Mouse (Mus musculus) gastrocnemius, adult 18-20 months (tissue): ENCODE measurements around the gene Frmd6. TPM values are rescaled to one million over a fixed set of nuclear protein-coding genes. Genes with fewer than 3 reads are reported as not detected.

Experiments used
- DNase-seq: peaks from one replicate; pipeline ENCODE4 v3.0.0; 2021; ENCODE audit warnings: low spot score
- total RNA-seq, 2 experiments: library from RNA; stranded (reverse); gene quantifications; 2 replicates each; pipeline ENCODE4 v1.2.3; 2021

Gene Frmd6
- total RNA-seq, 2 experiments from 2014 or later = 10.2 to 18.8 TPM

DNA sequence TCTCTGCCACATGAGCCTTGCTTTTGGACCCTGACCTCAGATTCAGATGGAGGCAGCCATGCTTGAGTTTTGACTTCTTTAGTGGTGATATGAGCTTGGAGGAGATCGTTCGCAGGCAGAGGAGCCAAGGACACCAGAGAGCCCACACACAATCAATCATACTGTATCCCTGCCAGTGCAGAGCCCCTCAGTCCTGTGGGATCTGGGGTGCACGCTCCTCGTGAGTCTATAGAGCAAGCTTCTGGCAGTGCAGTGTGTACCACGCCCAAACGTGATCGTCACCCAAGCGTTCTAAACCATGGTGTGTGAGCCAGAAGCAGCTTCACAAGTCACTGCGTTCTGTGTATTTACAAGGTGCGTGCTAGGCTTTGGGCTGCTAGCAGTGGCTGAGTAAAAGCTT is 70.8 kb downstream of the Frmd6 start:
- DNase-seq = no peak

DNA sequence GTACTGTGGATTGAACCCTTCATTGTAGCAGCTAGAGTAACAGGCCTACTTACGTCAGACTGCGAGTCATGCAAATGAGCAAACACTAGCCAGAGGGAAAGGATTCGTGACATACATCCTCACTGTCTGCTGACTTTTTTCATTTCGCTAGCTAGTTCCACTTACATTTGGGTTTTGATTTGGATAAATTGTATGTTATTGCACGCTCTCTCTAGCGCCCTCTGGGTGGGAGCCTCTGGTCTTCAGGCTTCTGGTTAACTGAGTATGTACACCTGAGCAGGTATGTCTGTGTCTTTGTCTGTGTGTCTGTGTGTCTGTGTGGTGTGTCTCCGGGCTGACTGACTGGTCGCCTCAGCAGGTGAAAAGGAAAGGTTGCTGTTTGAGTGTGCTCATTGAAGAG is 72.1 kb downstream of the Frmd6 start:
- DNase-seq = no peak

DNA sequence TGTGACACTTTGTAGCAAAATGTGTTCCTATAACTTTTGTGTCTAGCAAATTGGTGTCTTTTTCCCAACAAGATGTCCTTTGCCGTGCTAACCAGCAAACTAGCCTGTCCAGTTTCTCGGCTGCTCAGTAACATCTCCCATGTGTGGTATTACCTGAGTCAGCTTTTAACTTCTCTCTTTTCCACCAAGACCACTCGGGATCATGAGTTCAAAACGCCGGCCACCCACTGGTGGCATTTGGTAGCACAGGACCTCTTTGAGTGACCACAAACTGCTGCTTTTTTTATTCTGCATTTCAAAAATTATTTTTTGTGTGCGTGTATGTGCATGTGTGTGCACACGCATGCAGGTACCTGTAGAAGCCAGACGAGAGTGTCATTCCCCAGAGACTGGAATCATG is 73.1 kb downstream of the Frmd6 start:
- no peak for DNase-seq

DNA sequence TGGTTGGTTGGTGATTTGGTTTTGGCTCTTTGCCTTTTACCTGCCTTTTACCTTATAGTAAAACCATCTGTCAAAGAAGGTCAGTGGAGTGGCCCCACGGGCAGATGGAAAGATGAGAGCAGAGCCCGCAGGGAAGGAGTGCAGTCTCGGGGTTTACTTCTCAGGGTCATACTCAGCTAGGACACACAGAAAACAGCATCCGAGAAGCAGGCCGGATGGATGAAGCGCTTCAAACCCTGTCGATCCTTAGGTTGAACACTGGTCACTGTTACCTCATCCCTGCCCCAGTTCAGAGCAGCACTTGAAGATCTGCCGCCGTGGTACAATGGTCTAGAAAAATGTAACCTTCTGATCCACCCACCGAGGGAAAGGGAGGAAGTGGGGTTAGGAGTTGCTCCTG is 79.2 kb downstream of the Frmd6 start:
- no peak for DNase-seq

DNA sequence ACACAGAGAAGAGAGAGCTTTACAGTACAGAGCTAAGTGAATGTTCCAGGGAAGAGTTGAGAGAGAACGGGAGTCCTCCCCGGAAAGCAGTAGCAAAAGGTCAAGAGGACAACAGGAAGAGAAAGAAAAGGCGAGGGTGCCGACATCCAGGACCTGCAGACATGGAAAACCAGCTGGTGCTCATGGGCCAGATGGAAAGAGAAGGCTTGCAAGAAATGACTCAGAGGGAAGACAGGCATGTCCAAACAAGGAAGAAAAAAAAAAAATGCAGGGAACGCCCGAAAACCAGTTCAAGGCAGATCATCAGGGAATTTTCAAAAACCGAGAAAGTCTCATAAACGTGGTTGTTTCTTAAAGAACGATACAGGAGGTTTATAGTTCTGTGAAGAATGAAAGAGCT is 81.6 kb downstream of the Frmd6 start:
- peak; percentile 51 for DNase-seq

DNA sequence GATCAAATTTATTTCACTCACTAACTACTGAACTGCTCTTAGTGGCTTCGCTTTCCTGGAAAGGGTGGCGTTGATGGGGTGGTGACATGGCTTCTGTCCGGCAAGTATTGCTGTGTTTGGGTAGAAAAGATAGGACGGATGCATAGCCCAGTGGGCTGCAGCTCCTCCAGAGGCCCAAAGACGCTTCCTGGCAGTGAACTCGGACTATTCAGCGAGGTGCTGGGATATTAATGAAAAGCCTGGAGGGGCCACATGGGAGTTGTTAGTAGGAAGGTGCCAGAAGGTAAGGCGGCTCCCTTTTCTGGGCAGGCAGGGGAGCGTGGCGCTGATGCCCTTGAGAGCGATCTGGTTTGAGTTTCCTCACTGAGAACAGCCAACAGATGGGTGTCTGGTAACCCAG is 82.3 kb downstream of the Frmd6 start:
- DNase-seq = no peak

DNA sequence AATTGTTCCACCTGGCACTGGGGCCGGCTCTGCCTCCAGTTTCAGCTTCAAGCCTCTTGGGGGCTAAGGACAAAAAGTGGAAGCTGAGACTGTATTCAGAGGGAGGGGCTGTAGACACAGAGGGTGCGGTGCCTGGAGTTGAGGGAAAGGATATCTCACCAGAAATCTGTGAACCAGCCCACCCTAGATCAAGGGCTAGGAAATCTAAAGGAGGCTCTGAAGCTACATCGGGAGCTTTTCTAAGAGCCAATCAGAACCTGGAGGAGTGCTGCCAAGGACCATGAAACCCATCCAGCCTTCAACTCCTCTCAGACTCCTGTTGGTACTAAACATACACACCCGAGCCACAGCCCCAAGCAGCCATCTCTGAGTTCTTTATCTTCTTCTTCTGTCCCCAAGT is 82.8 kb downstream of the Frmd6 start:
- no peak for DNase-seq

DNA sequence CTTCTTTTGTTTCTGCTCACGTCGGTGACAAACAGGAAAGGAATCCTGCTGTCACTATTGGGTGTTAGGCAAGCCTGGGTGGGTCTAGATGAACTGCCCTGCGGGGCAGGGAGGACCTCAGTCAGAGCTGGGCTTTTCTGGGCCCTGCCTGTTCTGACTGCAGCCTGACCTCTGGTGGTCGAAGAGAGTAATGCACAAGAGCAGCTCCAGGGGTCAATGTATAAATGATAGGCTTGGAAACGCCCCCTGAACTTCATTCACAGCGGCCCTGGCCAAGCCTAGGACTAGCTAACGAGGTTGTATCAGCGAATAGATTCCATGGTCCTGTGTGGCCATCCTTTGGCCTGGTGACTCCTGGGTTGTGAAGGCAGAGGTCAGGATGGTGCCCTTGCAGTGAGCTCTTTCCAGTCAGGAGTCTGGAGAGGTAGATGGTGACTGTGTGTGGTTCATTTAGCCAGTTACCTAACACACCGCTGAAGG is 85.0 kb downstream of the Frmd6 start:
- DNase-seq = peak; percentile 89

DNA sequence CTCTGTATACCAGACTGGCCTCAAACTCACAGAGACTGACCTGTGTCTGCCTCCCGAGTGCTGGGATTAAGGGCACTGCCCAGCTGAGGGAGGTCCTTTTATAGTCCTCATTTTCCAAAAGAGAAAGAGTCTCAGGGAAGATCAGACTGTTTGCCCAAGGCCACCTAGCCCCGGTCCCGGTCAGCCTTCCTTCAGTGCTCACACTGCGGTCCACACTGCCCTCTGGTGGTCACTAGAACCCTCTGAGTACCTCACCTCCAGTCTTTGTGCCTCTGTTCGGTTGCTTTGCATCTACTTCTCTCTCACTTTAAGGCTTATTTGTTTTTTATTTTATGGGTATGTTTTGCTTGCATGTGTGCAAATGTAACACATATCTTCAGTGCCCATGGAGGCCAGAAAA is 85.7 kb downstream of the Frmd6 start:
- DNase-seq = peak; percentile 90

DNA sequence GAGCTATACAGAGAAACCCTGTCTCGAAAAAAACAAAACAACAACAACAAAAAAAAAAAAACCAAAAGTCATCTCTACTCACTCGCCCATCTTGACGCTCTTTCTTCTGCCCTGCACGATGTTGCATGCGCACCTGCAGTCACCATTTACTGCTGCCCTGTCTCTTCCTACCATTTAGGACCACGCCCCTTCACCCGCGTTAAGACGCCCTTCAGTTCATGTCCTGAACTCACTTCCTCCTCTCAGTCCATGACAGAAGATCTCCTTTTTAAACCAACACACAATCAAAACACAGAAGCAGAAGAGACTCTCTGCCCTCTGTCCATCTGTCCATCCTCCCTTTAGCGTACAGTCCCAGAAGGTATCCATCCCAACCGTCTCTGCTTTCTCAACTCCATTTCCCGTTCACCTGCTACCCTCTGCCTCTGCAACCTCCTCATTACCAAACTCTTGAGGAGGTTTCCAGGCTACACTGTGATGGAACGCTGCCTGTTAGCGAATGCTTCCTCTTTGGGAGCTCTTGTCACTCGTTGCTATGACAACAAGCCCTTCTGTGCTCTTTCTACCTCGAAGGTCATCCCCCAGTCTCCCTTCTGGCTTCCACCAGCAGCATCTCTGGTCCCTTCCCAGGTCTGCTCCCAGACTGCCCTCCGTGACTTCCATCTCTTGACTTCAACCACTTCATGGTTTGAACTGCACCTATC is 86.5 kb downstream of the Frmd6 start:
- no peak for DNase-seq

DNA sequence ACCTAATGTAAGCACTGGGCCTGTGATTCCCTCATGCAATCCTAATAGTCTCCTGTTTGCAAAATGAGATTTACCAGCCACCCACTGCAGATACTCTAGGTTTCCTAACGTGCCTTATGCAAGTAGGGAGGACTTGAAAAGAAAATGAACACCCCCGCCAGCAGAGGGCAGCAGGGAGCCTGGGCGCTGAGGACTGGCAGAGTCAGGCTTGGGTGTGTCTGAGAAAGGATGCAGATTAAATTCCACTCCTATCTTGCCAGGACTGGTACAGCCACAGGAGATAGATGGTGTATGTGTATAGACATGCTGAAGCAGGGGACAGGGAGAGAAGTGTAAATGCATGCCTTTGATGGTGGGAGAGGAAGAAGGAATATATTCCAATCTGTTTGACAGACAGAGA is 88.1 kb downstream of the Frmd6 start:
- DNase-seq = peak; percentile 80

DNA sequence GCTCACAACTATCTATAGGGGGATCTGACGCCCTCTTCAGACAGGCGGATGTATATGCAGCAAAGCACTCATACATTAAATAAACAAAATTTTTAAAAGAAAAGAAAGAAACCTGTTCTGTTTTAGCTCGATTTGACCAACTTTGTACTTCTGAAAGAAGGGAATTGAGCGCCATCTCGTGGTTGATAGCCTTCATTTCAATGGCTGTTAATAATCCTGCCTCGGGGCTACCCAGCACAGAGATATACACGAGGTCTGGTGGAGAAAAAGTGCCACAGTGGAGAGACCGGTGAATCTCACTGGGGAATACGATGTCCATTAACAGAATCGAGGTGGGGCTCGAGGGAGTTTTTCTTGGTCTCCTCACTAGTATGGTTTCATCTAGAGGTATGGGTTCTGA is 89.1 kb downstream of the Frmd6 start:
- peak; percentile 50 for DNase-seq

DNA sequence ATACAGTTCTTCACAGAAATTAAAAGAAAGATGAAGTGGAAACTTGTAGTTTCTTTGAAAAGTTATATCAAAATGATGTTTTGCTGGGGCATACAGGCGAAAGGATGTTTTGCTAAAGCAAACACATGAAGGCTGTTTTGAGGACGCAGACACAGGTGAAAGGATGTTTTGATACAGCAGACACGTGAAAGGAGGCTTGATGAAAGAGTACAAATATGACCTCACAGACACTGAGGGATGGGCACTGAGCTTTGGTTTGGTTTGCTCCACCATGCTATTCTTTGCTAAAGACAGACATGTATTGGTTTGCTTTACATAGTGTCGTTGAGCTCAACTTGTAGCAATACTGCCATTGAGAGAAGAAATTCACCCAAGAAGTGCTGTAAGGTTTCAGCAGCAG is 104.5 kb downstream of the Frmd6 start:
- DNase-seq = no peak

DNA sequence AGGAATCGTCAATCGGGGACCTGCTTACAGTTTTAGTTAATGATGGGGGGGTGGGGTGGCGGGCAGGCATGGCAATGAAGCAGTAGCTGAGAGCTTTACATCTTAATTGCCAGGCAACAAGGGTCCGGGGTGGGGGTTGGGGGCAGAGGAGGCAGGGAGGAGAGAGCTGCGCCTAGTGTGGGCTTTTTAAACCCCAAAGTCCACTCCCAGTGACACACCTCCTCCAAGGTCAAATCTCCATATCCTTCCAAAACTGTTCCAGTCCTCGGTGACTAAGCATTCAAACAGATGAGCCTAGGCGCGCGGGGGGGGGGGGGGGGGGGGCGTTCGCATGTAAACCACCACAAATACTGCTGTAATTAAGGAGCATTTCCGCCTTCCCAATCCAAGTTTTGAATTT is 111.8 kb downstream of the Frmd6 start:
- DNase-seq = no peak

DNA sequence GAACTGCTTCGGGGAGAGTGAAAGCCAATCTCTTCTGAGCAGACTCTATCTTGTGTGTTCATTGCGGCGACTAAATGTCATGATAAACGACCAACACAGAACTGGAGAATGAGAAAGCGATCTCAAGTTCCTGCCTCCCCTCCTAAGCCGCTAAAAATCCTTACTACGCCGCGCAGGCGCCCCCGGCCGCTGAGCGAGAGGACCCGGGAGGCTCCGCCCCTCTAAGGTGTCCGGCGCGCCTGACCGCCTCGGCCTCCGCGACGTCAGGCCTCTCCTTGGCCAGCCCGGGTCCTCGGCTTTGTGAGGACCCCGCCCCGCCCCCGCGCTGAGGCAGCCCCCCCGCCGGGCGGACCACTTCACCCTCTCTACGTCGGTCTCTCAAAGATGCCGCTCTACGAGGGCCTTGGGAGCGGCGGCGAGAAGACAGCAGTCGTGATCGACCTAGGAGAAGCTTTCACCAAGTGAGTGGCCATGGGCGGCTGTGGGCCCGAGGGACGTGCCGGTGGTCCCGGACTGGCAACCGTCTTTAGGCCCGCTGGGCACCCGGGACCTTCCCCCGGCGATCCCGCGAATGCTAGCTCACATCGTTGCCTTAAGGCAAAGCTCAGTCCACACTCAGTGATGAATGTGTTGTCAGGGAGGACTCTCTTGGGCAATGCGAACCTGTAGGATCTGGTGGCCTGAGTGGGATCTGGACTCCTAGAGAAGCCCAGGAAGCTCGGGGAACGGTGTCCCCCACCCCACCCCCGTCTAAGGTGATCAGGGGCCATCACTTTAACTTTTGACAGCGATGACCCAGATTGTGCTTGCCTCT is 112.5 kb downstream of the Frmd6 start, which contains the start of gene Actr10:
Actr10 (plus strand) TSS at position 287 of the 814 bp plus-strand sequence.
- peak; percentile 91 for DNase-seq

DNA sequence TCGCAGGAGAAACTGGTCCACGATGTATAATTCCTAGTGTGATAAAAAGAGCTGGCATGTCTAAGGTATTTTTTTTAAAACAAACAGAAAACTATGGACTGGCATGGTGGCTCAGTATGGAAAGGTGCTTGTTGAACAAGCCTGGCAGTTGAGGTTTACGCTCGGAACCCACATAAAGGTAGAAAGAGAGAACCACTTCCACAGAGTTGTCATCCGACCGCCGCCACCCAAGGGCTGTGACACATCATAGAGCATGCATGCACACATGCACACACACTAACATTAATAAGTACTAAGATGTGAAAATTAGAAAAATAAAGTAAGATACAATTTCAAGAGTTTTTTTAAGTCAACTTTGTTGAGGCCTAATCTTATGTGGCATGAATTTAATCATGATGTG is 115.5 kb downstream of the Frmd6 start:
- no peak for DNase-seq

DNA sequence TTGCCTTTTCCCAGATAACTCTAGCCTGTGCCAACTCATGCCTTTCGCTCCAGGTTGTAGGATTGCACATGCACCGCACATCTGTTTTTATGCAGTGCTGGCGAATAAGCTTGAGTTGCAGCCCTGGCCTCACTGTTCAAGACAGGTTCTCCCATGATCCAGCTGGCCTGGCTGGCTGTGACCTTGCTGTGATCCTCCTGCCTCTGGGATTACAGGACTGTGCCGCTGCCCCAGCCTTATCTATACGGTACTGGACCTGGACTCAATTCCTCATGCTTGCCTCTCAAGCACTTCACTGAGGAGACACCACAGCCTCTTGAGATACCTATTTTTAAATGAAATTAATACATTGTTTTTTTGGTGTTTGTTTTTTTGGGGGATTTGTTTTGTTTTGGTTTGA is 118.9 kb downstream of the Frmd6 start:
- DNase-seq = no peak

DNA sequence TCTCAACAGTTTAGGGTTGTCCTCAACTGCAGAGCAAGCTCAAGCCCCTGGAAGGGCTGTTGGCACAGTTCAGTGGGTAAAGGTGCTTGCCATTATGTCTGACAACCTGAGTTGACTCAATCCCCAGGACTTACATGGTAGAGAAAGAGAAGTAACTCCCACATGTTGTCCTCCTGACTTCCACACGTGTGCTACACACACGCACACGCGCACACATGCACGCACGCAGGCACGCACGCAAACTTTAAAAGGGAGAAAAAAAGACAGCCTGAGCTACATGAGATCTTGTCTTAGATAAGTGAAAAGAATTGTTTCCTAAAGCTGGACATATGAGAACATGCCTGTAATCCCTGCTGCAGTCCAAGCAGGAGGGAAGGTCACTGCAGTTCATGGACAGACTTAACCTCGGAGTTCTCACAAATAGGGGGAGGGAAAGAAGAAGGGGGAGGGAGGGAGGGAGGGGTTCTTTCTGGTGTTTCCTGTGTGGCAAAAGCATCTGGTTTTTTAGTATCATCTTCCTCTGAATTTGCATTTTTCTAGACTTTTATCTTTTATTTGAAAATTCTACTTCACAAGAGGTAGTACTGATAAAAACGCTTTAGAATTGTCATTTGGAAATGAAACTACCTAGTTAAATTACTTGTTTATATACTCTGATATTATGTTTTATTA is 121.4 kb downstream of the Frmd6 start:
- no peak for DNase-seq
